Mouse (Mus musculus) liver, embryonic 14.5 days (tissue): ENCODE results near the gene Thsd4. TPM values are rescaled to one million over a fixed set of nuclear protein-coding genes. Genes with fewer than 3 reads are reported as not detected.
A peak's percentile ranks its signal among the peaks of the same experiment; 100 is the strongest.

ENCODE experiments used
- ATAC-seq: fragments of 200-750 bp; cut with Nextera tagmentation; 2 replicates; pipeline ENCODE4 v1.8.0; 2017; ENCODE audit warnings: moderate number of reproducible peaks, mild to moderate bottlenecking, moderate library complexity; ENCODE audit not compliant: insufficient read depth
- DNase-seq, 3 experiments: peaks; one replicate each; pipeline ENCODE4 v3.0.0-alpha.2; 2012 to 2013; ENCODE audit warnings: low read depth in 3 of 3, low spot score in 3 of 3
- H3K27ac ChIP-seq: fragments of 300-500 bp; sonication (generic); 2 replicates; pipeline ENCODE4 v1.5.1; 2014; ENCODE audit warnings: moderate library complexity, mild to moderate bottlenecking, control low read depth, inconsistent platforms
- H3K27me3 ChIP-seq: fragments of 300-500 bp; sonication (generic); 2 replicates; pipeline ENCODE4 v1.6.1; 2014; ENCODE audit warnings: mild to moderate bottlenecking, low read length, moderate library complexity; ENCODE audit not compliant: control insufficient read depth, insufficient read depth
- H3K36me3 ChIP-seq: fragments of 300-500 bp; sonication (generic); replicated peaks from 2 replicates; pipeline ENCODE4 v1.6.1; 2014; ENCODE audit warnings: low read depth; ENCODE audit not compliant: control insufficient read depth, insufficient read depth
- H3K4me1 ChIP-seq, 2 experiments: fragments of 200-500 bp in 1 of 2; fragments of 300-500 bp in 1 of 2; sonication (generic) in 1 of 2; replicated peaks; 2 replicates each; pipeline ENCODE4 v1.6.1; 2012 to 2014; ENCODE audit warnings: antibody characterized with exemption in 1 of 2, inconsistent platforms in 1 of 2, low read length in 1 of 2; ENCODE audit not compliant: control insufficient read depth in 2 of 2, insufficient read depth in 2 of 2
- H3K4me2 ChIP-seq: fragments of 300-500 bp; sonication (generic); 2 replicates; pipeline ENCODE4 v1.6.1; 2014; ENCODE audit warnings: low read depth, mild to moderate bottlenecking, control low read depth, moderate library complexity
- H3K4me3 ChIP-seq, 2 experiments: fragments of 200-500 bp in 1 of 2; fragments of 300-500 bp in 1 of 2; sonication (generic) in 1 of 2; 2 replicates each; pipeline ENCODE4 v1.5.1; 2012 to 2014; ENCODE audit warnings: low read depth in 2 of 2, low read length in 2 of 2, mild to moderate bottlenecking in 2 of 2, control low read depth in 1 of 2, inconsistent platforms in 1 of 2, moderate library complexity in 1 of 2; ENCODE audit not compliant: insufficient read depth in 1 of 2
- H3K9ac ChIP-seq: fragments of 300-500 bp; sonication (generic); replicated peaks from 2 replicates; pipeline ENCODE4 v1.6.1; 2014; ENCODE audit warnings: mild to moderate bottlenecking, control low read depth, moderate library complexity
- H3K9me3 ChIP-seq: fragments of 300-500 bp; sonication (generic); 2 replicates; pipeline ENCODE4 v1.6.1; 2016; ENCODE audit warnings: low read length, mixed read lengths; ENCODE audit not compliant: control insufficient read depth
- CTCF ChIP-seq: IDR thresholded peaks from 2 replicates; pipeline ENCODE4 v1.5.1; 2016; ENCODE audit warnings: antibody characterized with exemption, low read depth, control low read depth
- EP300 ChIP-seq: IDR thresholded peaks from 2 replicates; pipeline ENCODE4 v1.6.1; 2016; ENCODE audit warnings: antibody characterized with exemption, low read depth
- WGBS: fragments of 180-500 bp; shearing (Covaris S2); extraction: QIAGEN DNeasy Blood & Tissue Kit; methylation state at CpG from one replicate; pipeline ENCODE4 v1.1.7; 2014; ENCODE audit not compliant: insufficient replicate concordance; 5-methylcytosine and 5-hydroxymethylcytosine counted together
- polyA plus RNA-seq, 2 experiments: library from polyadenylated mRNA; depleted of rRNA in 1 of 2; stranded (reverse) in 1 of 2; unstranded in 1 of 2; fragments of >200 nt; fragmentation: Nextera tagmentation in 1 of 2; extraction: Ambion mirVana in 1 of 2; gene quantifications; 2 replicates each; pipeline versions ENCODE4 v1.2.1 to v1.2.3; 2012 to 2014

Gene Thsd4
- polyA plus RNA-seq, 2 experiments, result 0.43 to 0.48 TPM

DNA sequence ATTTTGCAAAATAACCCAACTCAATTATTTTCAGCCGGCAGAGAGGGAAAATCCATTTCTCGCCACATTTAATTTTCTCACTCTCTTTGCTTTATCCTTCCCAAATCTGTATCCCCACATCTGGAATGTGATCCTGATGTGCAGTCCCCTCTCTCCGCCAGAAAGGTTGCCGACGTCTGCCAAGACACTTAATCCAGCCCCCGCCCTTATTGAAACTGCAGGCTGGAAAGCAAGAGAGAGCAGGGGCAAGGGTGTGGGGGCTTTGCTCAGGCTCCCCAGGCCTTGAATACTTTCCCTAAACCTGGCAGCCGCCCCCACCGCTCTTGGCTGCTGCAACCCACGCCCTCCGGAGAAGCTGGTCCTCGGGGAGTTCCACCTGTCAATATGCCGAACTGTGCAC lies 233.1 kb downstream of the Thsd4 start:
- no peak for ATAC-seq
- TF ChIP-seq EP300, result no peak
- TF ChIP-seq CTCF, result no peak
- Histone ChIP-seq H3K36me3 (no peaks in the 10 kb centered on the region), H3K4me1 (0 out of 4 replicates have a peak, but pooled peaks cover 0 to under 1% of the 10 kb centered on the region in 2 experiments), H3K27ac (no peak overlapping the region), H3K9ac (no peak overlapping the region), H3K9me3 (no peaks in the 10 kb centered on the region), H3K27me3 (no peaks in the 10 kb centered on the region), H3K4me2 (no peak overlapping the region), H3K4me3 (no peak overlapping the region)
- no peak for DNase-seq
- WGBS, result 82% methylated on average over 12 of the region's 12 CpGs

DNA sequence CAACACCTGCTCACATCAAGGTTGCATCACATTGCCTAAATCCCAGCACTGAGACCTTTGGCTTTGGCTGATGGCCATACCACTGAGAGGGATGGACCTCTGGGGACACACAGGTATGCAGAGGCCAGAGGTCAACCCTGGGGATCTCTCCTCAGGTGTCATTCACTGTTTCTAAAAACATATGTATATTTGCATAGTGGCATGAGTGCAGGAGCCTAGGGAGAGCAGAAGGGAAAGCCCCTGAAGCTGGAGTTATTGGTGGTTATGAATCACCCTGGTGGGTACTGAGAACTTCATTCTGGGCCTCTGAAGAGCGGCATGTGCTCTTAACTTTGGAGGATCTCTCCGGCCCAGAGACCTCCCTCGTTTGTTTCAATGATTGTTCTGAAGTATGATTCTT lies 235.5 kb downstream of the Thsd4 start:
- no peak for TF ChIP-seq CTCF
- TF ChIP-seq EP300, result no peak
- H3K27ac ChIP-seq, result no peak overlapping the region
- no peak overlapping the region for H3K4me3 ChIP-seq
- H3K27me3 ChIP-seq, result no peaks in the 10 kb centered on the region
- DNase-seq (no peak), ATAC-seq (0 out of 2 replicates have a peak, but pooled peaks have one; percentile 18)
- H3K9ac ChIP-seq, result no peak overlapping the region
- no peak overlapping the region for H3K4me2 ChIP-seq
- WGBS, result 61% methylated on average over 3 of the region's 3 CpGs
- H3K9me3 ChIP-seq, result no peaks in the 10 kb centered on the region
- H3K4me1 ChIP-seq, result peaks cover 1 to 3% of the 10 kb centered on the region in 2 experiments; a peak in 3 of 4 replicates
- H3K36me3 ChIP-seq, result no peaks in the 10 kb centered on the region

DNA sequence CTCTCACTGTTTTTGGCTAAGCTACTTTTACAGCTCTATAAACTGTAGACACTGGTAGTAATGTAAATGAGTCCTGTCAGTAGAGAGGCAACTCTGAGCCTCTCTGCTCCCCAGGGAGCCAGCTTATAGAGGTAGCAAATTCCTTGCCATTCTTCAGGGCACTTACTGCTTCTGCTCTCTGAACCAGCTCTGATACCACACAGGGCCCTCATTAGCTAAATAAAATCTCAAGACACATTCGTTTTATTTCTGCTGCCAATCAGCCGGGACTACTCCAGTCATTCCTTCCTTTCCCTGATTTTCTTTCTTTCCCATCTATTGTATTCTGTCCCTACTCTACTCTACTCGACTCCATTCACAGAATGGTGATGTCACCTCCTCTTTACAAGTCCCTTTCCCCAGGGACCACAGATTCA lies 236.8 kb downstream of the Thsd4 start:
- Histone ChIP-seq H3K9ac (no peak overlapping the region), H3K4me2 (no peak overlapping the region), H3K27ac (no peak overlapping the region), H3K4me3 (no peak overlapping the region), H3K27me3 (no peaks in the 10 kb centered on the region), H3K36me3 (no peaks in the 10 kb centered on the region), H3K4me1 (peaks cover 14 to 15% of the 10 kb centered on the region in 2 experiments), H3K9me3 (no peaks in the 10 kb centered on the region)
- no peak for DNase-seq
- no peak for TF ChIP-seq CTCF
- no peak for TF ChIP-seq EP300
- 29% methylated on average over 3 of the region's 3 CpGs for WGBS
- no peak for ATAC-seq

DNA sequence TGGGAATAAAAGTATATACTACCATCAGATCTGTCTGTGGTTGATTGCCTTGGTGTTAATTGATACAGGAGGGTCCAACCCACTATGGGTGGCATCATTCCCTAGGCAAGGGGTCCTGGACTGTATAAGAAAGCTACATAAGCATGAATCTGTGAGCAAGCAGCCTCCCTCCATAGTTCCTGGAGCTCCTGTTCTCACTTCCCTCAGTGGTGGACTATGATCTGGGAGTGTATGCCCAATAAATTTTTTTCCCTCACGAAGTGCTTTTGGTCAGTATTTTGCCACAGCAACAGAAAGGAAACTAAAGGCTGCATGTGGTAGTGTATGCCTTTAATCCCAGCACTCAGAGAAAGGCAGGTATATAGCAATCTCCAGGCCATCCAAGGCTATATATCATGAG lies 237.5 kb downstream of the Thsd4 start:
- no peak overlapping the region for H3K9ac ChIP-seq
- no peak overlapping the region for H3K27ac ChIP-seq
- H3K4me1 ChIP-seq, result peaks cover 18 to 22% of the 10 kb centered on the region in 2 experiments
- H3K4me2 ChIP-seq, result no peak overlapping the region
- no peaks in the 10 kb centered on the region for H3K36me3 ChIP-seq
- 63% methylated on average over 1 of the region's 1 CpGs for WGBS
- TF ChIP-seq EP300 (no peak), CTCF (no peak)
- no peak for ATAC-seq
- no peaks in the 10 kb centered on the region for H3K9me3 ChIP-seq
- H3K27me3 ChIP-seq, result no peaks in the 10 kb centered on the region
- DNase-seq, result no peak
- no peak overlapping the region for H3K4me3 ChIP-seq

DNA sequence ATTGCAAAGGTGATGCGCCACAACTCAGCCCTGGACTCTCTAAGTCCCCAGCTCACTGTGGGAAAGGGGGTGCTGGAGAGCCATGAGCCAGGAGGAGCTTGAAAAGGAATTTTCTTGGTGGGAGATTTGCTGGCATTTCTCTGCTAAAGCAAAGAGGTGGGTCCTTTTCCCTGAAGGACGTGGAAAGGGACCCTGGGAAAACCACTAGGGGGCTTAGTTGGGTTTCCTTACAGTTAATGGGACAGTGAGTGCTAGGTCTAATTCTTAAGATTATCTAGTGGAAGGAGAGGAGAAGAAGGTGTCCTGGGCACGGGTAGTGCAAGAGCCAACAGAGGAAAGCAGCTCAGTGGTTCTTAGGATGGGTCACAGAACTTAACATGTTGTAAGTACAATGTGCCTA lies 238.3 kb downstream of the Thsd4 start:
- Histone ChIP-seq H3K9me3 (no peaks in the 10 kb centered on the region), H3K4me1 (peaks cover 18 to 30% of the 10 kb centered on the region in 2 experiments), H3K27me3 (no peaks in the 10 kb centered on the region), H3K4me2 (no peak overlapping the region), H3K9ac (no peak overlapping the region), H3K36me3 (no peaks in the 10 kb centered on the region), H3K27ac (no peak overlapping the region), H3K4me3 (no peak overlapping the region)
- ATAC-seq (no peak), DNase-seq (no peak)
- TF ChIP-seq CTCF (no peak), EP300 (no peak)
- 45% methylated on average over 3 of the region's 3 CpGs for WGBS
